In the genomic region with DNA sequence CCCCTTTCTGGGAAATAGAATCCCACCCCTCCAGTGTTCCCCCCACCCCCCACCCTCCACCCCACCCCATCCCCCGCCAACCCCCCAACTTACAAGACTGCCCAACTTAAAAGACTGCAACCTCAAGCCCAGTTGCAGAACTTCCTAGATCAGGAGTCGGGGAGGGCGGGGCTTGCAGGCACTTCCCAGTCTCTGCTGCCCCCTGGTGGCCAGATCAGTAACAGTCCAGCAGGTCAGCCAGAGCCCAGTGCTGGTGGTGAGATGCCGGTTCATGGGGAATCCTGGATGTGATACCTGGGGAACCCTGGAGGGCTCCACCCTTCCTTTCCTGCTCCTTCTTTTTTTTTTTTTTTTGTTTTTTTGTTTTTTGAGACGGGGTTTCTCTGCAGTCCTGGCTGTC, we compare ENCODE assay signal across 8 mouse cellular contexts. TPM values are rescaled to one million over a fixed set of nuclear protein-coding genes. Genes with fewer than 3 reads are reported as not detected.
DNase-seq lines count a peak whose midpoint lies in the region; ATAC-seq lines count a peak whose summit lies in the region.

No protein-coding gene starts in this region.

- peak; percentile 92 to 94 for DNase-seq in cerebellum, postnatal 36 days
- DNase-seq in gastrocnemius, adult 18-20 months (ENCODE audit: low spot score), result peak; percentile 91
- peak; percentile 63 to 93 for DNase-seq in left cerebral cortex, adult 9 months (ENCODE audit: low spot score in 2 of 2)
- peak; percentile 98 for DNase-seq in right cerebral cortex, postnatal 4 days
- peak; percentile 81 for DNase-seq in yolk sac, embryonic 10.5 days (ENCODE audit: low spot score)

- peak; percentile 74 for ATAC-seq in activated CD4-positive, CD25-positive, alpha-beta regulatory T cell, adult 4 months
- peak; percentile 81 for ATAC-seq in inflammation-experienced regulatory T-cells, adult 6 months
- ATAC-seq in megakaryocyte progenitor cell, adult 5-6 weeks (replicated peaks; ENCODE audit: poor library complexity), result peak; percentile 79

RNA-seq across cellular contexts. Expression of gene Plcg2, which starts 23.1 kb away (rescaled TPM):
- 1 to 10 TPM in 1 of 2 experiments, not detected in 1; 1.1 TPM for polyA plus RNA-seq in activated CD4-positive, CD25-positive, alpha-beta regulatory T cell, adult 4 months (2017; shearing (Covaris generic))
- under 1 TPM; 0.53 to 0.93 TPM for total RNA-seq in gastrocnemius, adult 18-20 months (2021)
- polyA plus RNA-seq in inflammation-experienced regulatory T-cells, adult 6 months (2017; shearing (Covaris generic)), result under 1 TPM; 0.11 to 0.40 (median 0.21) TPM
- 47.8 and 52.7 TPM in 2 replicates for total RNA-seq in megakaryocyte progenitor cell, adult 5-6 weeks (2015)
- total RNA-seq in megakaryocyte progenitor cell, adult 5-6 weeks (2017), result 72.8 and 72.9 TPM in 2 replicates

Comparison
In these comparisons a context has a peak if more than half of its experiments do, and no peak if none do; other contexts are left out.
1. Peak in every context shown above with its lines: DNase-seq and ATAC-seq.
2. RNA of gene Plcg2, which starts 23.1 kb away (total RNA-seq): 47.8 to 72.9 TPM in megakaryocyte progenitor cell, adult 5-6 weeks; 0.53 to 0.93 TPM in gastrocnemius, adult 18-20 months; every median in the first group is over 10 times any median in the second.